Mouse (Mus musculus) CH12.LX (cell line): ENCODE measurements around the gene 4930503B20Rik.

Experiments used
- CHD2 ChIP-seq: IDR thresholded peaks from 2 replicates; pipeline ENCODE4 v1.6.1; 2011; ENCODE audit warnings: low read length, improper control_type of control experiment
- CTCF ChIP-seq, 2 experiments: IDR thresholded peaks in 1 of 2; conservative IDR thresholded peaks in 1 of 2; 2 replicates each; pipeline ENCODE4 v1.5.1; 2011 to 2012; ENCODE audit warnings: low read depth in 2 of 2, low read length in 2 of 2, improper control_type of control experiment in 1 of 2, inconsistent platforms in 1 of 2, mild to moderate bottlenecking in 1 of 2, moderate library complexity in 1 of 2
- E2F4 ChIP-seq: IDR thresholded peaks from 2 replicates; pipeline ENCODE4 v1.6.1; 2011; ENCODE audit warnings: low read depth, low read length, improper control_type of control experiment; ENCODE audit not compliant: insufficient replicate concordance
- HCFC1 ChIP-seq: IDR thresholded peaks from 2 replicates; pipeline ENCODE4 v1.6.1; 2012; ENCODE audit warnings: low read depth, mild to moderate bottlenecking, inconsistent platforms, low read length, improper control_type of control experiment
- JUN ChIP-seq: IDR thresholded peaks from 2 replicates; pipeline ENCODE4 v1.6.1; 2011; ENCODE audit warnings: low read depth, mild to moderate bottlenecking, low read length, improper control_type of control experiment, moderate library complexity; ENCODE audit not compliant: insufficient read depth
- MAFK ChIP-seq: IDR thresholded peaks from 2 replicates; pipeline ENCODE4 v1.6.1; 2011; ENCODE audit warnings: low read length, improper control_type of control experiment; ENCODE audit not compliant: insufficient replicate concordance
- MAZ ChIP-seq: IDR thresholded peaks from 2 replicates; pipeline ENCODE4 v1.6.1; 2012; ENCODE audit warnings: low read depth, mild to moderate bottlenecking, inconsistent platforms, low read length, improper control_type of control experiment, moderate library complexity
- POLR2A ChIP-seq: IDR thresholded peaks from 2 replicates; pipeline ENCODE4 v1.6.1; 2011; ENCODE audit warnings: low read depth, mild to moderate bottlenecking, improper control_type of control experiment, low read length
- SMC3 ChIP-seq: IDR thresholded peaks from 2 replicates; pipeline ENCODE4 v1.6.1; 2011; ENCODE audit warnings: low read depth, low read length, improper control_type of control experiment
- TCF12 ChIP-seq: IDR thresholded peaks from 2 replicates; pipeline ENCODE4 v1.6.1; 2014; ENCODE audit warnings: low read depth, mild to moderate bottlenecking, inconsistent platforms, low read length, improper control_type of control experiment

GRCm38 (mm10) chr3:146700051-146700450 lies 48.9 kb upstream of the 4930503B20Rik start:
- no peak for TF ChIP-seq CTCF (conservative IDR thresholded peaks at IDR 0.05 in 1 of 2, IDR thresholded peaks at IDR 0.05 in 1 of 2; ENCODE audit: low read depth in 2 of 2, low read length in 2 of 2)
- no peak for TF ChIP-seq JUN
- no peak for TF ChIP-seq POLR2A
- no peak for TF ChIP-seq E2F4
- no peak for TF ChIP-seq HCFC1
- TF ChIP-seq MAFK = no peak
- TF ChIP-seq SMC3 = no peak
- no peak for TF ChIP-seq CHD2
- no peak for TF ChIP-seq TCF12
- no peak for TF ChIP-seq MAZ
